Mouse (Mus musculus) myocyte (in vitro differentiated cells): ENCODE results near the gene Nktr. TPM values are rescaled to one million over a fixed set of nuclear protein-coding genes. Genes with fewer than 3 reads are reported as not detected.

Source experiments
- H3K27me3 ChIP-seq: one replicate; pipeline ENCODE4 v1.6.1; 2011; ENCODE audit not compliant: control insufficient read depth, insufficient read depth, insufficient read length
- H3K36me3 ChIP-seq: one replicate; pipeline ENCODE4 v1.6.1; 2011; ENCODE audit not compliant: control insufficient read depth, insufficient read depth
- H3K4me2 ChIP-seq: one replicate; pipeline ENCODE4 v1.6.1; 2011; ENCODE audit warnings: low read depth, control low read depth
- H3K4me3 ChIP-seq: one replicate; pipeline ENCODE4 v1.5.1; 2011; ENCODE audit warnings: mild to moderate bottlenecking, control low read depth, moderate library complexity
- H3K79me2 ChIP-seq: one replicate; pipeline ENCODE4 v1.6.1; 2011; ENCODE audit not compliant: control insufficient read depth, insufficient read depth
- H3ac ChIP-seq: one replicate; pipeline ENCODE4 v1.6.1; 2011; ENCODE audit not compliant: control insufficient read depth, insufficient read length
- CEBPB ChIP-seq: IDR thresholded peaks from 2 replicates; pipeline ENCODE4 v1.6.1; 2011; ENCODE audit warnings: mild to moderate bottlenecking, moderate library complexity; ENCODE audit not compliant: poor library complexity, insufficient read depth, severe bottlenecking
- E2F4 ChIP-seq: IDR thresholded peaks from one replicate; pipeline ENCODE4 v1.6.1; 2011; ENCODE audit warnings: mild to moderate bottlenecking, control low read depth, moderate library complexity; ENCODE audit not compliant: insufficient read depth
- MAX ChIP-seq: IDR thresholded peaks from one replicate; pipeline ENCODE4 v1.6.1; 2011; ENCODE audit warnings: low read depth, mild to moderate bottlenecking, control low read depth
- MYOD1 ChIP-seq, 3 experiments: IDR thresholded peaks; one replicate each; pipeline ENCODE4 v1.6.1; 2011; ENCODE audit warnings: control low read depth in 2 of 3, low read depth in 2 of 3, mild to moderate bottlenecking in 2 of 3, moderate library complexity in 1 of 3; ENCODE audit not compliant: insufficient read length in 2 of 3, control insufficient read depth in 1 of 3
- MYOG ChIP-seq, 3 experiments: IDR thresholded peaks; one replicate each; pipeline ENCODE4 v1.6.1; 2011; ENCODE audit warnings: control low read depth in 2 of 3, low read depth in 2 of 3, mild to moderate bottlenecking in 2 of 3; ENCODE audit not compliant: insufficient read length in 2 of 3, control insufficient read depth in 1 of 3, insufficient read depth in 1 of 3
- POLR2A ChIP-seq: IDR thresholded peaks from one replicate; pipeline ENCODE4 v1.6.1; 2011; ENCODE audit warnings: low read depth, mild to moderate bottlenecking, control low read depth, moderate library complexity; ENCODE audit not compliant: insufficient read length
- POLR2AphosphoS2 ChIP-seq: IDR thresholded peaks from one replicate; pipeline ENCODE4 v1.6.1; 2011; ENCODE audit warnings: low read depth, control low read depth; ENCODE audit not compliant: insufficient read length
- REST ChIP-seq: IDR thresholded peaks from one replicate; pipeline ENCODE4 v1.6.1; 2011; ENCODE audit warnings: mild to moderate bottlenecking, control low read depth, moderate library complexity; ENCODE audit not compliant: insufficient read depth, insufficient read length
- SRF ChIP-seq: IDR thresholded peaks from one replicate; pipeline ENCODE4 v1.6.1; 2011; ENCODE audit warnings: low read depth; ENCODE audit not compliant: control insufficient read depth, insufficient read length
- TCF12 ChIP-seq: IDR thresholded peaks from one replicate; pipeline ENCODE4 v1.6.1; 2011; ENCODE audit warnings: mild to moderate bottlenecking, control low read depth; ENCODE audit not compliant: poor library complexity, insufficient read depth, severe bottlenecking
- TCF3 ChIP-seq: IDR thresholded peaks from one replicate; pipeline ENCODE4 v1.6.1; 2011; ENCODE audit warnings: low read depth, control low read depth; ENCODE audit not compliant: insufficient read length
- USF1 ChIP-seq: IDR thresholded peaks from one replicate; pipeline ENCODE4 v1.6.1; 2011; ENCODE audit warnings: low read depth, mild to moderate bottlenecking, control low read depth, moderate library complexity
- polyA plus RNA-seq: library from polyadenylated mRNA; unstranded; fragments of >200 nt; fragmentation: generic; extraction: Trizol; gene quantifications from one replicate; pipeline ENCODE4 v1.2.1, GENCODE M21; 2012; ENCODE audit warnings: missing spikeins

The Nktr gene
- polyA plus RNA-seq, 1 experiment, result 9.0 TPM

GRCm38 (mm10) chr9:121765166-121765855 is 46.3 kb downstream of the Nktr start:
- H3K79me2 ChIP-seq, result no peaks in the 10 kb centered on the region
- H3K4me2 ChIP-seq, result no peak overlapping the region
- no peaks in the 10 kb centered on the region for H3K27me3 ChIP-seq
- H3K4me3 ChIP-seq, result no peak overlapping the region
- TF ChIP-seq USF1 (no peak), TCF3 (no peak), TCF12 (no peak), MYOD1 (IDR thresholded peaks at IDR 0.05; ENCODE audit: control insufficient read depth in 1 of 3, insufficient read length in 2 of 3, low read depth in 2 of 3) (no peak), MYOG (IDR thresholded peaks at IDR 0.05; ENCODE audit: control insufficient read depth in 1 of 3, insufficient read depth in 1 of 3, insufficient read length in 2 of 3, low read depth in 2 of 3) (no peak), POLR2A (no peak), E2F4 (no peak)
- H3ac ChIP-seq, result no peak overlapping the region
- H3K36me3 ChIP-seq, result peaks cover 3% of the 10 kb centered on the region

- Histone ChIP-seq H3ac (no peak overlapping the region), H3K4me3 (no peak overlapping the region), H3K79me2 (no peaks in the 10 kb centered on the region), H3K4me2 (no peak overlapping the region), H3K27me3 (no peaks in the 10 kb centered on the region), H3K36me3 (no peaks in the 10 kb centered on the region)
- TF ChIP-seq USF1, result no peak
- TF ChIP-seq TCF12, result no peak
- no peak for TF ChIP-seq REST
- no peak for TF ChIP-seq E2F4
- TF ChIP-seq SRF, result no peak
- TF ChIP-seq CEBPB, result no peak
- no peak for TF ChIP-seq MAX
- TF ChIP-seq TCF3, result no peak
- TF ChIP-seq MYOD1 (IDR thresholded peaks at IDR 0.05; ENCODE audit: control insufficient read depth in 1 of 3, insufficient read length in 2 of 3, low read depth in 2 of 3), result no peak
- TF ChIP-seq POLR2A, result no peak
- TF ChIP-seq POLR2AphosphoS2, result no peak
- TF ChIP-seq MYOG (IDR thresholded peaks at IDR 0.05; ENCODE audit: control insufficient read depth in 1 of 3, insufficient read depth in 1 of 3, insufficient read length in 2 of 3, low read depth in 2 of 3), result no peak
Measured at GRCm38 (mm10) chr9:121772412-121772811, 53.4 kb downstream of the Nktr start.

GRCm38 (mm10) chr9:121775951-121776350 is 57.0 kb downstream of the Nktr start:
- no peak overlapping the region for H3ac ChIP-seq
- no peak overlapping the region for H3K4me3 ChIP-seq
- peaks cover 9% of the 10 kb centered on the region for H3K79me2 ChIP-seq
- no peaks in the 10 kb centered on the region for H3K27me3 ChIP-seq
- H3K4me2 ChIP-seq, result peak overlapping the region; percentile 76
- TF ChIP-seq MYOG (IDR thresholded peaks at IDR 0.05; ENCODE audit: control insufficient read depth in 1 of 3, insufficient read depth in 1 of 3, insufficient read length in 2 of 3, low read depth in 2 of 3) (no peak), TCF3 (no peak), MYOD1 (IDR thresholded peaks at IDR 0.05; ENCODE audit: control insufficient read depth in 1 of 3, insufficient read length in 2 of 3, low read depth in 2 of 3) (no peak), POLR2A (no peak), REST (no peak), TCF12 (no peak), SRF (no peak), MAX (no peak), POLR2AphosphoS2 (no peak), USF1 (no peak), CEBPB (no peak), E2F4 (no peak)
- H3K36me3 ChIP-seq, result no peaks in the 10 kb centered on the region

GRCm38 (mm10) chr9:121776511-121776910 is 57.5 kb downstream of the Nktr start:
- H3K4me2 ChIP-seq, result peak overlapping the region; percentile 76
- no peaks in the 10 kb centered on the region for H3K36me3 ChIP-seq
- no peak overlapping the region for H3ac ChIP-seq
- H3K79me2 ChIP-seq, result peaks cover 9% of the 10 kb centered on the region
- no peak overlapping the region for H3K4me3 ChIP-seq
- TF ChIP-seq MYOD1 (IDR thresholded peaks at IDR 0.05; ENCODE audit: control insufficient read depth in 1 of 3, insufficient read length in 2 of 3, low read depth in 2 of 3) (peak in 1 of 3 experiments; percentile 69), TCF12 (peak; percentile 61), SRF (no peak), MYOG (IDR thresholded peaks at IDR 0.05; ENCODE audit: control insufficient read depth in 1 of 3, insufficient read depth in 1 of 3, insufficient read length in 2 of 3, low read depth in 2 of 3) (peak in 2 of 3 experiments; percentile 17 to 72)
- H3K27me3 ChIP-seq, result no peaks in the 10 kb centered on the region

- Histone ChIP-seq H3K27me3 (no peaks in the 10 kb centered on the region), H3ac (peak within 1 kb of the TSS; percentile 16), H3K36me3 (no peaks in the 10 kb centered on the region), H3K79me2 (peaks cover 9% of the 10 kb centered on the region), H3K4me2 (peak within 1 kb of the TSS; percentile 76), H3K4me3 (peak within 1 kb of the TSS; percentile 24)
- peak; percentile 87 to 95 (median 94) for TF ChIP-seq MYOD1 (IDR thresholded peaks at IDR 0.05; ENCODE audit: control insufficient read depth in 1 of 3, insufficient read length in 2 of 3, low read depth in 2 of 3)
- TF ChIP-seq POLR2A, result peak; percentile 88
- peak; percentile 35 for TF ChIP-seq USF1
- no peak for TF ChIP-seq E2F4
- peak; percentile 97 to 98 (median 97) for TF ChIP-seq MYOG (IDR thresholded peaks at IDR 0.05; ENCODE audit: control insufficient read depth in 1 of 3, insufficient read depth in 1 of 3, insufficient read length in 2 of 3, low read depth in 2 of 3)
- TF ChIP-seq TCF12, result peak; percentile 89
- no peak for TF ChIP-seq REST
- TF ChIP-seq TCF3, result no peak
- TF ChIP-seq CEBPB, result no peak
- TF ChIP-seq SRF, result no peak
- TF ChIP-seq MAX, result no peak
- TF ChIP-seq POLR2AphosphoS2, result peak; percentile 84
Measured at GRCm38 (mm10) chr9:121777484-121778065, 58.6 kb downstream of the Nktr start, which contains the start of gene Klhl40. Gene Klhl40 (plus strand): TSS chr9:121777607.
